Mouse (Mus musculus) naive thymus-derived CD4-positive, alpha-beta T cell, adult 5 months (primary cell): ENCODE measurements around the gene Dpm2. TPM values are rescaled to one million over a fixed set of nuclear protein-coding genes. Genes with fewer than 3 reads are reported as not detected.

Source experiments
- polyA plus RNA-seq: library from polyadenylated mRNA; unstranded; fragments of 100-300 nt; shearing (Covaris generic); gene quantifications from one replicate; pipeline ENCODE4 v1.2.1, GENCODE M21; 2017

Dpm2 gene
- 76.8 TPM for polyA plus RNA-seq

DNA sequence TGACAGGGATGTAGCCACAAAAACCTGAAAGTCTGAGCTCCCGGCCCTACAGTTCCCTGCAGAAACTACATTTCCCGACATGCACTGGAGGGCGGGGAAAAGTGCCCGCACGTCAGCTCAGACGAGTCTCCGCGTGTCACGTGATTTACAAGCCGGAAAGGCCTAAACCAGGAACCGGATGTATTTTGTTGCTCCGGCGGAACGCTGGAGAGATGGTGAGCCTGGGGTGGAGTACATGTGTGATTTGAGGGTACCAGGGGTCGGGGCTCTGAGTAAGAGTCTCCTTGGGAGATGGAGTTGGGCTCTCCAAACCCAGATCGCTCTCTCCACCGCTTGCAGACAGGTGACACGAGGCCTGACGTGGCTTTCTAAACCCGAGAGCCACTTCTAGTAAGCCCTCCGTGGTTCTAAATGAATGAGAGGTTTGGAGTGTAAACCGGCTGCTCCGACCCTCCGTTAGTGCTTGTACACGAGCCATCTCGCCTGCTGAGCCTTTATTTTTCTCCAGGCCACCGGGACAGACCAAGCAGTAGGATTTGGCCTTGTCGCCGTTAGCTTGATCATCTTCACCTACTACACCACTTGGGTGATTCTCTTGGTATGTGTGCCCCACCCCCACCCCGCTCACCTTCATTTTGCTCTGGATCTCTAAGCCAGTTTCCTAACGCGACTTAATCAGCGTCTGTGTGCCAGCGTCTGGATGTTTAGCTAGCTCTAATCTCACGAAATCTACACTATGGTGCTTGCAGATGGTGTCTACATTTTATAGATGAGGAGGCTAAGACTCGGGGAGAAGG lies at the start of gene Dpm2:
Dpm2 (plus strand) TSS at position 161 of the 797 bp plus-strand sequence.

DNA sequence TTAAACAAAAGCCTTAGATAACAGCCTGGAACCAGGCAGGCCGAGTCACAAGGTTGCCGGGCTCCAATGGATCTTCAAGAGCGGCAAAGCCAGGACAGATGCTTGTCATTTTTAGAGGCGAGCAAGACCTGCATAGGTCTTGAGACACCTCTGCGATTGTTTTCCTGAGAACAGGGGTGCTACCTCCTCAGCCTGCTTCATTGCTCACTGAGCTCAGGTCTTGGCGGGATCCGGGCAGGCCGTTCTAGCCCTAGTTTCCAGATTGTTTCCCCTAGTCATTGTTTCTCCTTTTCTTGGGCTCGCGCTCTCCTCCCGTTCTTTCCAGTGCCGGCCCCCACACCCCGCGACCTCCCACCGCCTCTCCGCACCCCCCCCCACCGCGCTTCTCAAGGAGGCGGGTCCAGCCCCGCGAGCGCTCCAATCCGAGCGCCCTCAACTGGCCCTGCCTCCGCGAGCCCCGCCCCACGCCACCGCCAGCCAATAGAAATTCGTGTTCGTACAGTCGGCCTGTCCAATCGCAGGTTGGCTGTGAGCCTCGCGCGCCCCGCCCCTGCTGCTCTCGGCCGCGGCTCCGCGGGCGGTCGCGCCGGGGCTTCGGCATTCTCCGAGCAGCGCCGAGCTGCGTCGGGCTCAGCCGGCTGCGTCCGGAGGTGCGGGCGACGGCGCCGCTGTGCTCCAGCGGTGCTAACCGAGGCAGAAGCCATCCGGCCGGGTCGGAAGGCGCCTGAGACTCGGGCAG lies 35.8 kb upstream of the Dpm2 start, which contains the start of gene Fam102a:
Fam102a (plus strand) TSS at position 600 of the 739 bp plus-strand sequence.

DNA sequence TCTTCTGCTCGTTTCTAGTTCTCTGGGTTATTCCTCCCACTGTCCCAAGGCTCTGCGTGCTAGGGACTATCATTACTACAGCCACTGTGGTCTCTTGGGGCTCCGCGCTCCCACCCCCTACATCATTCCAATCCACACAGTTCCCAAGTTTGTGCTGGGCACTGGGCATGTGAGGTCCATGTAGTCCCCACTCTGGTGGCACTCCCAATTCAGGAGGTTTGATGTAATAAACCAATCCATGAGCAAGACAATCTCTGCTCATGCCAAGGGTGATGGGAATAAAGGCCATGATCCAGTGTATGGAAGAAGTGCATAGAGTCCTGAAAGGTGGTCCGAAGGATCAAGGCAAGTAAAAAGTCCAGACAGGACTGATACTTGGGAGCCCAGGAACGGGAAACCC lies 3.8 kb downstream of the Dpm2 start, which contains the start of gene Pip5kl1:
Pip5kl1 (plus strand) TSS at position 301 of the 400 bp plus-strand sequence.

DNA sequence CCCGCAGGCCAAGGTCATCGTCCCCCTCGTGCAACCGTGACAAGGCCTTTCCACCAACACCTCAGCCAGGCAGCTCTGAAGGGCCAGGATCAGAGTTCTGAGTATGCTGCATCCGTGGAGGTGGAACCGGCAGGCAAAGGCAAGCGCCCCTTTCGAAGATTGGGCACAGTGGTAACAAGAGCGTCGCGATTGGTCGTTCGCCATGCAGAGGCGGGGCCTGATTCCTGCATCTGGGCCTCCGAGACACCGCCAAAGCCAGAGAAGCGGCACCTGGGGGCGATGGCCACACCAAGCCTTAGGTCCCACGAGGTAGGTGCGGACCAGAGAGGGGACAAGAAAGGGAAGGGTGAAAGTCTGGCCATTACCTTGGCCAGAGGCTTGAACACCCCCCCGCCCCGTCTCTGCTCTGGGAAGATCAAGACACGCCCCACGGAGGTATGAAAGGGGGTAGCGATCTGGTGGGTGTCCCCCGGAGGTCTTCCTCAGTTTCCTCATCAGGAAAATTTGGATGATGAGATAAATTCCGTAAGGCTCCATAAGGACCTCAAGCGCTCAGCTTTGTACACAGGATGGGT lies 5.0 kb downstream of the Dpm2 start, which contains the start of gene 9430097D07Rik:
9430097D07Rik (minus strand) TSS at position 99 of the 575 bp plus-strand sequence.

DNA sequence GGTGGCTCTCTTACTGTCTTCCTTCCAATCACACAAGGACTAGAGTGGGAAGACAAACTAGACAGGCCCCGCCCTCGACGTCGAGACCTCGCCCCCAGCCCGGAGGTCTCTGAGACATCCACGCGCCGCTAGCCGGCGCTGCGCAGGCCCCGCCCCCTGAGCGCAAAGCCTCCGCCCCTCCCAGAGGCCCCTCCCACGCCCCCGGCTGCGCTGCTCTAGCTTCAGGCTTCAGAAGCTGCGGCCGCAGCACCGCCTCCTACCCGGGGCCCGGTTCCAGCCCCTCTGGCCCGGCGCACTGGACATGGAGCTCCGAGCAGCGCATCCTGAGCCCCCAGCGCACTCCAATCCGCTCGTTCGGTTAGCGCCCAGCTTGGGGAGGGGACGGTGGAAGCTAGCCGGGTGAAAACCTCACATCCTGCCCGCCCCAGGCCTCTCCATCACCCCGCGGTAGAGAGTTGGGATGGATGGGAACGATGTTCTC lies 16.3 kb downstream of the Dpm2 start, which contains the start of gene St6galnac4:
St6galnac4 (plus strand) TSS at position 225 of the 481 bp plus-strand sequence.

DNA sequence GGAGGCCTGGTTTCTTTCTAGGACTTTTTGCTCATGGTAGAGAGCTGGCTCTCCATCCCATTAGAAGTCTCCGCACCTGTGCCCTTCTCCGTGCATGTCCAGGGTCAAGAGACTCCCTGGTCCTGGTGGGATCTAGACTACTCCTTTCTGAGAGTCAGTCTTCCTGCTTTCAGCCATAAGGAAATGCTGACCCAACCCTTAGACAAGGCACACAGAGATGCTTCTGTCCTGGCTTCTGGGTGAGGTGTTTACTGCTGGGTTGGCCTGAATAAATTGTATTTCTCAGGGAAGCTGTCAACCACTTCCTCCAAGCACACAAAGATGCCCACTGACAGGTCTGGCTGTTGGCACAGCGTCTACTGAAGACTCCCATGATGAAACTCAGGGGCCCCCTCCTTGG lies 28.8 kb downstream of the Dpm2 start, which contains the start of gene St6galnac6:
St6galnac6 (plus strand) TSS at position 301 of the 400 bp plus-strand sequence.

DNA sequence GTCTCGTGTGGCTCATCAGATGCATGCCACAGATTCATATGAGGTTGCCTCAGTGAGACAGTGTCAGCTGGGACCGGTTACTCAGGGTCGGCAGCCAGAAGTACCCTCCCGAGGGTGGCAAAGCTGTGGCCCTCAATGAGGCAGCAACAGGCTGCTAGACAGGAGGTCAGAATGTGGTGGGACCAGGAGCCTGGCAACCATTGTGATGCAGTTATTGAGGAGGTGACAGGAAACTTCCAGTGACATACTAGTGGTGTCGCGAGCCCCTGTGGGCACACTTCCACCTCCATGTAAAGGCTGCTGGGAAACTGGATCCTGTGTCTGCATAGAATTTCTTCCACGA lies 50.8 kb downstream of the Dpm2 start, which contains the start of gene Ak1:
Ak1 (plus strand) TSS at position 242 of the 343 bp plus-strand sequence.

Other genes starting within 250 kb of the Dpm2 start
- gene Ciz1, start 218.5 kb upstream of the Dpm2 start, polyA plus RNA-seq, result 127 TPM
- gene Dnm1, start 217.5 kb upstream of the Dpm2 start, polyA plus RNA-seq, result not detected
- gene 1110008P14Rik, start 188.9 kb upstream of the Dpm2 start, polyA plus RNA-seq, result 32.4 TPM
- gene Lcn2, start 182.6 kb upstream of the Dpm2 start, polyA plus RNA-seq, result not detected
- gene Ptges2, start 175.0 kb upstream of the Dpm2 start, polyA plus RNA-seq, result 10.6 TPM
- gene Naif1, start 120.4 kb upstream of the Dpm2 start, polyA plus RNA-seq, result 12.0 TPM
- 103 TPM for gene Slc25a25, start 119.4 kb upstream of the Dpm2 start, polyA plus RNA-seq
- gene Fam102a, start 35.5 kb upstream of the Dpm2 start, polyA plus RNA-seq, result 153 TPM
- not detected for gene Pip5kl1, start 3.9 kb downstream of the Dpm2 start, polyA plus RNA-seq
- gene 9430097D07Rik, start 4.8 kb downstream of the Dpm2 start, polyA plus RNA-seq, result not detected
- 15.0 TPM for gene St6galnac4, start 16.2 kb downstream of the Dpm2 start, polyA plus RNA-seq
- 1.1 TPM for gene St6galnac6, start 28.9 kb downstream of the Dpm2 start, polyA plus RNA-seq
- not detected for gene Ak1, start 50.9 kb downstream of the Dpm2 start, polyA plus RNA-seq
- 0.26 TPM for gene Eng, start 75.7 kb downstream of the Dpm2 start, polyA plus RNA-seq
- gene Fpgs, start 133.3 kb downstream of the Dpm2 start, polyA plus RNA-seq, result 26.8 TPM
- 190 TPM for gene Cdk9, start 142.2 kb downstream of the Dpm2 start, polyA plus RNA-seq
- 58.0 TPM for gene Sh2d3c, start 150.2 kb downstream of the Dpm2 start, polyA plus RNA-seq
- gene 6330409D20Rik, start 170.2 kb downstream of the Dpm2 start, polyA plus RNA-seq, result not detected
- 41.5 TPM for gene Tor2a, start 186.4 kb downstream of the Dpm2 start, polyA plus RNA-seq
- not detected for gene Ttc16, start 204.8 kb downstream of the Dpm2 start, polyA plus RNA-seq
- gene Ptrh1, start 204.9 kb downstream of the Dpm2 start, polyA plus RNA-seq, result 3.1 TPM
- gene Cfap157, start 213.6 kb downstream of the Dpm2 start, polyA plus RNA-seq, result not detected